Mouse (Mus musculus): ENCODE data around the gene Ankrd55. TPM values are rescaled to one million over a fixed set of nuclear protein-coding genes. Genes with fewer than 3 reads are reported as not detected.
"Not testable (repeated sequence)": the region's sequence is repeated elsewhere in the genome, so short reads cannot be mapped to it uniquely, and the experiment has no call there.

Ankrd55 gene
- polyA plus RNA-seq, 1 experiment: 0.08 TPM

DNA sequence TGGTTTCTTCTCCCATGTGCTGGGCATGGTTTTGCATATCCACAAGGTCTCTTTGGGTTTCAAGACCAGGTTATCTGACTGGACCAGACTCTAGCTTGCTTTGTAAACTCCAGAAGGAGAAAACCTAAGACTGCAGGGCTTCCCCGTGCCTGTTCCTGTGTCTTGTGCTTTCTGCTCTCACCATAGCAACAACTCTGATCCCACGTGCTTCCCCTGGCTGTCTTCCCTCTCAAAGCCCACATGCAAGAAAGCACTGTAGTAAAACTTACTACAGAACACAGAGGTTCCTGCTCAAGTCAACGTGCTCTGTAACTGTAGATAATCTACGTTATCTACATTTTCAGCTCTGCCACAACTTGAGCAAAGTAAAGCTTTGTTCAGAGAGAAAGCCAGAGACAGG is 4.2 kb downstream of the Ankrd55 start:
- H3K27me3 ChIP-seq (replicated peaks; ENCODE audit: control insufficient read depth, insufficient read depth, low read length): no peaks in the 10 kb centered on the region; the same call in 1 of the 2 replicates
- WGBS: 57% methylated on average over 4 of the region's 4 CpGs
- no peaks in the 10 kb centered on the region for H3K36me3 ChIP-seq (ENCODE audit: control insufficient read depth, insufficient read depth, low read length)
- no peak overlapping the region for H3K4me3 ChIP-seq (ENCODE audit: insufficient read depth, low read depth, low read length)
- H3K27ac ChIP-seq (ENCODE audit: insufficient read depth, low read depth, low read length): no peak overlapping the region
- peaks cover 4% of the 10 kb centered on the region; the same call in 1 of the 2 replicates for H3K4me1 ChIP-seq (ENCODE audit: control insufficient read depth, insufficient read depth, low read length)
- TF ChIP-seq CTCF (conservative IDR thresholded peaks at IDR 0.05; ENCODE audit: insufficient read depth, insufficient read length, low read depth, low read length) (no peak), POLR2A (IDR thresholded peaks at IDR 0.05; ENCODE audit: low read depth, low read length) (no peak)
- DNase-seq: peak; percentile 6

DNA sequence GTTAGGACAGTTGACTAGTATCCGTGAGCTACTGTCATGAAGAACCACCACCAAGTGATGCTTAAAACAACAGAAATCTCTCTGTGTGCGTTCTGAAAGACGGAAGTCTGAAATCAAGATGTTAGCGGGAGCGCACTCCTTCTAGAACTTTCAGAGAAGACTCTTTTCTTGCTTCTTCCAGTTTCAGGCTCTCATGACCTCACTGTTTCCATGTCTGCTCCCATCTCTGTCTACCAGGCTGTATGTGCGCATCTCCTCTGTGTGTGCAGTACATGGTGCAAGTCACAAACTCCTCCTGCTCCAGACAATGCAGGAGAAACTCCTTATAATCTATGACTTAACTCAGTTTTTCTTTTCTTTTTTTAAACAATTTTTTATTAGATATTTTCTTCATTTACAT is 4.8 kb downstream of the Ankrd55 start:
- Histone ChIP-seq H3K27ac (ENCODE audit: insufficient read depth, low read depth, low read length) (no peak overlapping the region), H3K36me3 (ENCODE audit: control insufficient read depth, insufficient read depth, low read length) (no peaks in the 10 kb centered on the region), H3K4me1 (ENCODE audit: control insufficient read depth, insufficient read depth, low read length) (peaks cover 4% of the 10 kb centered on the region; the same call in 1 of the 2 replicates), H3K4me3 (ENCODE audit: insufficient read depth, low read depth, low read length) (no peak overlapping the region), H3K27me3 (replicated peaks; ENCODE audit: control insufficient read depth, insufficient read depth, low read length) (no peaks in the 10 kb centered on the region; the same call in 1 of the 2 replicates)
- WGBS: 98% methylated on average over 6 of the region's 6 CpGs
- DNase-seq: no peak
- no peak for TF ChIP-seq POLR2A (IDR thresholded peaks at IDR 0.05; ENCODE audit: low read depth, low read length)
- no peak for TF ChIP-seq CTCF (conservative IDR thresholded peaks at IDR 0.05; ENCODE audit: insufficient read depth, insufficient read length, low read depth, low read length)

DNA sequence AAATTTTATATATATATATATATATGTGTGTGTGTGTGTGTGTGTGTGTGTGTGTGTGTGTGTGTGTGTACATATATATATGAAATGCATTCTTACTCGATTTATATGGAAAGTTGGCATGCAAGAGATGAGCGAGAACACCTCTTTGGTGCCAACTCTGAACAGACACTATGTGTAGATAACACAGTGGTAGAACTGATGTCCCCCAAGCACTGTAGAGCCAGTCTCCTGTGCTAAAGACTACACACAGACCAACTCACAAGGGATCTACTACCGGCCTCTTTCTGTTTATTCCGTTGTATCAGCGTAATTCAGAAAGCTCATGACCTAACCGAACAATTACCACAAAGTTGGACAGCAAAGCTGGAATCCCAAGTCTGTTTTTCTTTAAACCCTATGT is 6.2 kb downstream of the Ankrd55 start:
- WGBS: 80% methylated on average over 6 of the region's 6 CpGs
- no peak for TF ChIP-seq POLR2A (IDR thresholded peaks at IDR 0.05; ENCODE audit: low read depth, low read length)
- no peak for TF ChIP-seq CTCF (conservative IDR thresholded peaks at IDR 0.05; ENCODE audit: insufficient read depth, insufficient read length, low read depth, low read length)
- Histone ChIP-seq H3K27me3 (replicated peaks; ENCODE audit: control insufficient read depth, insufficient read depth, low read length) (no peaks in the 10 kb centered on the region), H3K27ac (ENCODE audit: insufficient read depth, low read depth, low read length) (no peak overlapping the region), H3K4me3 (ENCODE audit: insufficient read depth, low read depth, low read length) (no peak overlapping the region), H3K36me3 (ENCODE audit: control insufficient read depth, insufficient read depth, low read length) (no peaks in the 10 kb centered on the region), H3K4me1 (ENCODE audit: control insufficient read depth, insufficient read depth, low read length) (no peaks in the 10 kb centered on the region)
- no peak for DNase-seq

DNA sequence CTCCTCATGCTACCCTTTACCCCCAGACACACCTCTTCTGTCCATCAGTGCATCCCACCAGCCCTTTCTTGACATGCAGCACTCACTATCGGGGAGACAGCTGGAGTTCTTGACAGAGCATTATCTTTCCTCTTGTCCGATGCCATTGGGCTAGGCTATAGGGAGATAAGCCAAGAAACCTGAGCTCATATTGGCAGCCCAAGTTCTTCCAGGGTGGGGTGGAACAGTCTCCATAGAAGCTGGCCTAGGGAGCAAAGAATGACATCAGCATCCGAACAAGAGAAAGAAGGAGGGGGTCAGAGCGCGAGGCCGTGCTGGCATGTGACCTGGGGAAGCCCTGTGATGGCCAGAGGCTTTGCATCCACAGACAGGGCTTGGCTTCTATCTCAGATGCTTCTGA is 9.5 kb downstream of the Ankrd55 start:
- WGBS: 93% methylated on average over 6 of the region's 6 CpGs
- no peak overlapping the region for H3K4me3 ChIP-seq (ENCODE audit: insufficient read depth, low read depth, low read length)
- no peak for DNase-seq
- no peaks in the 10 kb centered on the region for H3K36me3 ChIP-seq (ENCODE audit: control insufficient read depth, insufficient read depth, low read length)
- H3K27me3 ChIP-seq (replicated peaks; ENCODE audit: control insufficient read depth, insufficient read depth, low read length): no peaks in the 10 kb centered on the region
- TF ChIP-seq CTCF (conservative IDR thresholded peaks at IDR 0.05; ENCODE audit: insufficient read depth, insufficient read length, low read depth, low read length): no peak
- TF ChIP-seq POLR2A (IDR thresholded peaks at IDR 0.05; ENCODE audit: low read depth, low read length): no peak
- H3K27ac ChIP-seq (ENCODE audit: insufficient read depth, low read depth, low read length): no peak overlapping the region
- no peaks in the 10 kb centered on the region for H3K4me1 ChIP-seq (ENCODE audit: control insufficient read depth, insufficient read depth, low read length)

DNA sequence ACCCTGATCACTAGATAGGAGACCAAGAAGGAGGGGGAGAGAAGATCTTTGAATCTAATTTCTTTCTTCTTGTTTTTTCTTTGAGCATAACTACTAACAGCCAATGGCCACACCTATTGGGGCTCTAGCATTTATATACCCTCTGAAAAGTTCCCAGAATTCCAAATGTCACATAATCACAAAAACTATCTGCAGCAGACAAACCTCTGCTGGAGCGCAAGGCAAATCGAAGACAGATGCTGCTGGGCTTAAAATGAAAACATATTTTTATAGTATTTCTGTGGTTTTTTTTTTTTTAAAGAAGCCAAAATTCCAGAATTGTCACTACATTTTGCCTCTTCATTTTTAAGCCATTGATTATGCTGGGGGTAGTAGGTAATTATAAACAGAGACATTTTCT is 15.2 kb downstream of the Ankrd55 start:
- no peaks in the 10 kb centered on the region for H3K4me1 ChIP-seq (ENCODE audit: control insufficient read depth, insufficient read depth, low read length)
- H3K4me3 ChIP-seq (ENCODE audit: insufficient read depth, low read depth, low read length): no peak overlapping the region
- TF ChIP-seq CTCF (conservative IDR thresholded peaks at IDR 0.05; ENCODE audit: insufficient read depth, insufficient read length, low read depth, low read length): no peak
- 96% methylated on average over 2 of the region's 2 CpGs for WGBS
- no peaks in the 10 kb centered on the region for H3K36me3 ChIP-seq (ENCODE audit: control insufficient read depth, insufficient read depth, low read length)
- H3K27ac ChIP-seq (ENCODE audit: insufficient read depth, low read depth, low read length): no peak overlapping the region
- no peak for DNase-seq
- H3K27me3 ChIP-seq (replicated peaks; ENCODE audit: control insufficient read depth, insufficient read depth, low read length): no peaks in the 10 kb centered on the region

DNA sequence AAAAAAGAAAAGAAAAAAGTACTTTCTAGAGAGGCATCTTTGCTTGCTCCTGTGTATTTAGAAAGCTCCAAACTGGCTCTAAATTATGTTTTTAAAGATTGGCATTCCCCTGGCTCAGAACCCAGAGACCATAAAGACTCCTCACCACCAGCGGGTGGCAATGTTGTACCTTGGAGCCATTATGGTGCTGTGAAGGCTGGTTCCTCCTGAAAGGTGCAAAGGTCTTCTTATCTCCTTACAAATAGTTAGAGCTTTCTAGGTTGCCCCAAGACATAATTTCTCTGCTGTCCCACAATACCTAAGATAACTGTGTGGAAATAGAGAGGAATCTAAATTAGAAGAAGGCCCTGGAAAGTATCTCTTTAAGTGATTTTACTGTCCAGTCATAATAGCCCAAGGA is 20.4 kb downstream of the Ankrd55 start:
- TF ChIP-seq POLR2A (IDR thresholded peaks at IDR 0.05; ENCODE audit: low read depth, low read length) (no peak), CTCF (conservative IDR thresholded peaks at IDR 0.05; ENCODE audit: insufficient read depth, insufficient read length, low read depth, low read length) (peak; percentile 90)
- 21% methylated on average over 1 of the region's 1 CpGs for WGBS
- Histone ChIP-seq H3K36me3 (ENCODE audit: control insufficient read depth, insufficient read depth, low read length) (no peaks in the 10 kb centered on the region), H3K27me3 (replicated peaks; ENCODE audit: control insufficient read depth, insufficient read depth, low read length) (no peaks in the 10 kb centered on the region), H3K27ac (ENCODE audit: insufficient read depth, low read depth, low read length) (no peak overlapping the region), H3K4me1 (ENCODE audit: control insufficient read depth, insufficient read depth, low read length) (no peaks in the 10 kb centered on the region; the same call in 1 of the 2 replicates), H3K4me3 (ENCODE audit: insufficient read depth, low read depth, low read length) (no peak overlapping the region)
- peak; percentile 81 for DNase-seq

DNA sequence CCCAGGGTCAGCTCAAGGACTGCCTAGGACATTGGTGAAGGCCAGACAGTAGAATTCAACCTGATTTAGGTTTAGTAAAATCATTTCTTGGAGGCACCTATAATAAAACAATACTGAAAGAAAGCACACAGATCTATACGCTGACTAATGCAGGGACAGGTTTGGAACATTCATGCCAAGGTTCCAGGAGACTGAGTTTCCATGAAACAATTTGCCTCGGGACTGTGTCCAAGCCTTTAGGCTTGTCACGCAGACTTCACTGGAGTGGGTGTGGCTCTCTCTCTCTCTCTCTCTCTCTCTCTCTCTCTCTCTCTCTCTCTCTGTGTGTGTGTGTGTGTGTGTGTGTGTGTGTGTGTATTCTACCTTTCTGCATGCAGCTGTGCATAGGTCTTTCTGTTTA is 23.4 kb downstream of the Ankrd55 start:
- not testable (repeated sequence) for H3K4me3 ChIP-seq (ENCODE audit: insufficient read depth, low read depth, low read length); H3K36me3 ChIP-seq (ENCODE audit: control insufficient read depth, insufficient read depth, low read length); H3K4me1 ChIP-seq (ENCODE audit: control insufficient read depth, insufficient read depth, low read length); H3K27me3 ChIP-seq (replicated peaks; ENCODE audit: control insufficient read depth, insufficient read depth, low read length); H3K27ac ChIP-seq (ENCODE audit: insufficient read depth, low read depth, low read length)
- DNase-seq: peak; percentile 44
- WGBS: 30% methylated on average over 3 of the region's 3 CpGs

DNA sequence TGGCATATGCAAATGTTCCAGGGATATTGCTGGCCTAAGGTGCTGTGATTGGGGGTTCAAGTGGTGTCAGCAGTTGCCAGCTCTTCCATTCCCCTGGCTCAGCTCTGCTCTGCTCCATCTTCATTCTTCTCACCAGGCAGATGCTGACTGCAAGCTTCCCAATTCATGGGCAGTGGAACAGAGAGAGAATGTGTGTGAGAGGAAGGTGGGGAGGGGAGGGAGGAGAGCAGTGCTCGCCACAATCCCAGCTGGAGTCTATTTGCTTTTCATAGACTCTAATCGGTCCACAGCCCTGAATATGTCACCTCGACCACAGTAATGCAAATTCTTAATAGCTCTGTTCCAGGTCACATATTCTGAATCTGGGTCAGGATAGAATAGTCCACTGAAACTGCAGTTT is 27.2 kb downstream of the Ankrd55 start:
- H3K4me3 ChIP-seq (ENCODE audit: insufficient read depth, low read depth, low read length): no peak overlapping the region
- 36% methylated on average over 3 of the region's 3 CpGs for WGBS
- no peaks in the 10 kb centered on the region for H3K27me3 ChIP-seq (replicated peaks; ENCODE audit: control insufficient read depth, insufficient read depth, low read length)
- no peak overlapping the region for H3K27ac ChIP-seq (ENCODE audit: insufficient read depth, low read depth, low read length)
- no peak for DNase-seq
- TF ChIP-seq CTCF (conservative IDR thresholded peaks at IDR 0.05; ENCODE audit: insufficient read depth, insufficient read length, low read depth, low read length): no peak
- TF ChIP-seq POLR2A (IDR thresholded peaks at IDR 0.05; ENCODE audit: low read depth, low read length): no peak
- no peaks in the 10 kb centered on the region for H3K36me3 ChIP-seq (ENCODE audit: control insufficient read depth, insufficient read depth, low read length)
- no peaks in the 10 kb centered on the region; the same call in 1 of the 2 replicates for H3K4me1 ChIP-seq (ENCODE audit: control insufficient read depth, insufficient read depth, low read length)
